Mouse (Mus musculus) midbrain, embryonic 16.5 days (tissue): ENCODE measurements at regions not wholly inside any gene's neighbourhood (a gene's known extent, or its start where the extent isn't known, plus 50 kb on each side); places are given as distances from the start of the nearest gene placed in this dataset.

ENCODE experiments used
- ATAC-seq: fragments of 200-750 bp; cut with Nextera tagmentation; 2 replicates; pipeline ENCODE4 v1.8.0; 2017; ENCODE audit warnings: moderate TSS enrichment
- H3K27ac ChIP-seq: fragments of 300-500 bp; sonication (generic); 2 replicates; pipeline ENCODE4 v1.5.1; 2014; ENCODE audit warnings: mild to moderate bottlenecking, low read length, mixed read lengths
- H3K27me3 ChIP-seq: fragments of 300-500 bp; sonication (generic); 2 replicates; pipeline ENCODE4 v1.6.1; 2014; ENCODE audit warnings: low read depth, low read length, mixed read lengths; ENCODE audit not compliant: control insufficient read depth, insufficient read depth
- H3K36me3 ChIP-seq: fragments of 300-500 bp; sonication (generic); 2 replicates; pipeline ENCODE4 v1.6.1; 2014; ENCODE audit warnings: mild to moderate bottlenecking, low read length, moderate library complexity, mixed read lengths; ENCODE audit not compliant: control insufficient read depth, insufficient read depth
- H3K4me1 ChIP-seq: fragments of 300-500 bp; sonication (generic); 2 replicates; pipeline ENCODE4 v1.6.1; 2014; ENCODE audit warnings: mild to moderate bottlenecking, low read length, mixed read lengths; ENCODE audit not compliant: control insufficient read depth, insufficient read depth
- H3K4me2 ChIP-seq: fragments of 300-500 bp; sonication (generic); 2 replicates; pipeline ENCODE4 v1.6.1; 2014; ENCODE audit warnings: mild to moderate bottlenecking, low read length, mixed read lengths
- H3K4me3 ChIP-seq: fragments of 300-500 bp; sonication (generic); 2 replicates; pipeline ENCODE4 v1.5.1; 2014; ENCODE audit warnings: low read depth, mild to moderate bottlenecking, low read length, moderate library complexity, mixed read lengths
- H3K9ac ChIP-seq: fragments of 300-500 bp; sonication (generic); 2 replicates; pipeline ENCODE4 v1.6.1; 2014; ENCODE audit warnings: low read depth, low read length, mixed read lengths
- H3K9me3 ChIP-seq: fragments of 300-500 bp; sonication (generic); replicated peaks from 2 replicates; pipeline ENCODE4 v1.6.1; 2014; ENCODE audit warnings: mild to moderate bottlenecking, low read length, mixed read lengths; ENCODE audit not compliant: control insufficient read depth, poor library complexity, severe bottlenecking
- WGBS: fragments of 180-500 bp; shearing (Covaris S2); extraction: QIAGEN DNeasy Blood & Tissue Kit; methylation state at CpG from one replicate; pipeline ENCODE4 v1.1.7; 2014; 5-methylcytosine and 5-hydroxymethylcytosine counted together

DNA sequence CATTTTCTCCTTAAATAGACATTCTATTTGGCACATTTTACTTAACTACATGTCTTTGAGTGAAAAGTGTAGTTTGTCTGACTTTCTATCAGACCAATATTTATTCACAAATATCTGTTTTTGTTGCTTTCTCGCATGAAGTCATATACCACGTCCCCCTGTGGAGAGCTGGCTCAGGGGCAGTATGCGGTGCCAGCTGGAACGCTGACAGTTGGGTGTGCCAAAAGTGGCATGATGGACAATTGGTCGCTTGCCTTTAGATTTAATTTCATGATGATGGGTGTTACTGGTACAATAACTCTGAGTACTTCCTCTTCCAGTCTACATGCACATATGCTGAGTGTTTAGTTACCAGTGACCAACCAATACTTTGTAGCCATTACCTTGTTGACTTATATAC, 223.8 kb upstream of the Cadm2 start:
- WGBS, result 74% methylated on average over 5 of the region's 5 CpGs
- no peak overlapping the region for H3K4me2 ChIP-seq
- H3K36me3 ChIP-seq, result no peaks in the 10 kb centered on the region
- H3K4me1 ChIP-seq, result no peaks in the 10 kb centered on the region
- ATAC-seq, result no peak
- no peaks in the 10 kb centered on the region for H3K9me3 ChIP-seq
- no peaks in the 10 kb centered on the region for H3K27me3 ChIP-seq
- no peak overlapping the region for H3K27ac ChIP-seq
- H3K9ac ChIP-seq, result no peak overlapping the region
- no peak overlapping the region for H3K4me3 ChIP-seq

DNA sequence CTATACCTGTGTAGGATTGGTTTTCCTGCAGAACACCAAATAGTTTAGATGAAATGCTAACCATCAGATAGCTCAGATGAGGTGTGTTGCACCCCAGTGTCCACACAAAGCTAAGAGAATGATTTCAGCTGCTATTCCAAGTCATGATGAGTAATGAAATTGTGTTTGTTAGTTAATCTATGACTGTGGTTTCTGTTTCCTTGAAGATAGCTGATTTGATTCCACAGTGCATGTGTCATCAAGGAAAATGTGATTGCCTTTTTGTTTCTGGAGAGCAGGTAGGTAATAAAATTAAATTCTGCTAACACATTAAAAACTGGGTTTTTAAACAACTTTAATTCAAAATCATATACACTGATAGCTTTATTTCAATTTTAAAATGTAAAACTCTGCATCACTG, 176.5 kb upstream of the Cadm2 start:
- Histone ChIP-seq H3K4me3 (no peak overlapping the region), H3K9ac (no peak overlapping the region), H3K36me3 (no peaks in the 10 kb centered on the region), H3K27me3 (no peaks in the 10 kb centered on the region), H3K4me2 (no peak overlapping the region), H3K4me1 (no peaks in the 10 kb centered on the region), H3K9me3 (no peaks in the 10 kb centered on the region), H3K27ac (no peak overlapping the region)
- ATAC-seq, result no peak

GRCm38 (mm10) chr16:67776091-67776490, 155.4 kb upstream of the Cadm2 start:
- no peak overlapping the region for H3K9ac ChIP-seq
- no peaks in the 10 kb centered on the region for H3K27me3 ChIP-seq
- WGBS, result 53% methylated on average over 3 of the region's 3 CpGs
- no peaks in the 10 kb centered on the region for H3K36me3 ChIP-seq
- no peak for ATAC-seq
- no peak overlapping the region for H3K4me2 ChIP-seq
- no peaks in the 10 kb centered on the region for H3K9me3 ChIP-seq
- H3K4me1 ChIP-seq, result no peaks in the 10 kb centered on the region
- no peak overlapping the region for H3K27ac ChIP-seq
- no peak overlapping the region for H3K4me3 ChIP-seq

- no peaks in the 10 kb centered on the region for H3K36me3 ChIP-seq
- no peak overlapping the region for H3K4me2 ChIP-seq
- WGBS, result 50% methylated on average over 5 of the region's 5 CpGs
- ATAC-seq, result no peak
- no peaks in the 10 kb centered on the region for H3K27me3 ChIP-seq
- H3K27ac ChIP-seq, result no peak overlapping the region
- no peaks in the 10 kb centered on the region for H3K4me1 ChIP-seq
- H3K9ac ChIP-seq, result no peak overlapping the region
- H3K9me3 ChIP-seq, result no peaks in the 10 kb centered on the region
- no peak overlapping the region for H3K4me3 ChIP-seq
Measured at GRCm38 (mm10) chr16:67769114-67769513, 148.4 kb upstream of the Cadm2 start.

DNA sequence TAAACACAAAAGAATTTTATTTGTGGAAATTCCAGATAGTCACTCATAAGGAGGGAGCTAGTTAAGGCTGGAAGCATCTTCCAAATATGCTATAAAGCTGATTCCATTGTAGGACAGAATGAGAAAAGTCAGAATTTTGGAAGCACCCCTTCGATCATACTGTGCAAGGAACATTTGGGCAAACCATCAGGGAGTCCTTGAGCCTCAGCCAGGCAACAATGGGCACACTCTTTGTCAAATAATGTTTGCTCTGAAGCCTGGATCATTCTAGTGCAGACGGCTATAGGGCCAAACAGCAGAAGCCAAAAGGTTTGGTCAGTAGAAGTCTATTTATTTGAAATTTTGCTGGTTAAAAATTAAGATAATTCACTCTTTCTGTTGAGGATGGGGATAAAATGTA, 114.7 kb upstream of the Cadm2 start:
- H3K4me3 ChIP-seq, result no peak overlapping the region
- H3K27me3 ChIP-seq, result no peaks in the 10 kb centered on the region
- H3K4me1 ChIP-seq, result no peaks in the 10 kb centered on the region
- 84% methylated on average over 2 of the region's 2 CpGs for WGBS
- no peaks in the 10 kb centered on the region for H3K36me3 ChIP-seq
- no peak for ATAC-seq
- no peaks in the 10 kb centered on the region for H3K9me3 ChIP-seq
- no peak overlapping the region for H3K9ac ChIP-seq
- H3K4me2 ChIP-seq, result no peak overlapping the region
- H3K27ac ChIP-seq, result no peak overlapping the region

- Histone ChIP-seq H3K4me3 (no peak overlapping the region), H3K4me2 (no peak overlapping the region), H3K4me1 (no peaks in the 10 kb centered on the region), H3K27ac (no peak overlapping the region), H3K27me3 (no peaks in the 10 kb centered on the region), H3K9me3 (no peaks in the 10 kb centered on the region), H3K9ac (no peak overlapping the region), H3K36me3 (no peaks in the 10 kb centered on the region)
- WGBS, result 75% methylated on average over 3 of the region's 3 CpGs
- ATAC-seq, result no peak
Measured at GRCm38 (mm10) chr16:67698619-67699018, 77.9 kb upstream of the Cadm2 start.
